Mouse (Mus musculus): ENCODE measurements around the gene Mdm2.

The Mdm2 gene

GRCm38 (mm10) chr10:117641400-117642200, 69.0 kb downstream of the Mdm2 start:
- DNase-seq = no peak

- no peak for DNase-seq
These were observed 69.9 kb downstream of the Mdm2 start for GRCm38 (mm10) chr10:117640595-117641078.

DNA sequence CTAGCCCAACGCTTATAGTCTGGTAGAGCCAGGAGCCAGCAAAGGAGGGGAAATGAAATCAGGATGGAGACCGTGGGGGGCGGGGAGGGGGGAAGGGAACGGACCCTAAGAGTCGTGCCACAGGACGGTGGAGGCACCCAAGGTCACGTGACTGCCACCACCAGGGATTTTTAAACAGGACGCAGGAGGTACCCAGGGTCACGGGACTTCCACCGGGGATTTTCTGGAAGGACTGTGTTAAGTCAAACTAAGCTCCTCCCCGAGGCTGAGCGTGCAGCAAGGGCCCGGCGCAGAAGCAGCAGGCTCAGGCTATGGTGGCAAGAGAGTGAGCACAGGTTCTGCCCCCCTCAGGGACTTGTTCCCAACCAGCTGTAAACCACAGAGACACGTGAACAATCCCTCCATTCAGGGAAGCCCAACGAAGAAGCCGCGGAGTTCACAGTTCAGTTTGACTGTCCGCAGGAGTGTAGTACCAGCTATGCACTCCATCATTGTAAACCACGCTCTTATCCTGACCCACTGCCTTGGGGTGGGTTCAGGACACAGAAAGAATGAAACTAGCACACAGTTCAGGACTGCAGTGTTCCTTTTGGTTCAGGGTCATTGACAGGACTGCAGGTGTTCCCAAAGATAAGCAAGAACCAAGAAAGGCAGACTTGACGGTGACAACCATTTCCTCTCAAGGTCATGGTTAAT, 70.5 kb downstream of the Mdm2 start:
- DNase-seq = peak in 1 of 2 experiments; percentile 43

- no peak for DNase-seq
These were observed 71.3 kb downstream of the Mdm2 start for GRCm38 (mm10) chr10:117639221-117639599.

All from kidney, postnatal 36 days (tissue).